Mouse (Mus musculus) adrenal gland, adult (tissue): ENCODE data around the gene Man2a2.

Source experiments
- DNase-seq, 2 experiments: peaks; one replicate each; pipeline ENCODE4 v3.0.0; 2022 to 2023; ENCODE audit warnings: low spot score in 1 of 2; ENCODE audit not compliant: inconsistent age in 2 of 2

Man2a2 gene

DNA sequence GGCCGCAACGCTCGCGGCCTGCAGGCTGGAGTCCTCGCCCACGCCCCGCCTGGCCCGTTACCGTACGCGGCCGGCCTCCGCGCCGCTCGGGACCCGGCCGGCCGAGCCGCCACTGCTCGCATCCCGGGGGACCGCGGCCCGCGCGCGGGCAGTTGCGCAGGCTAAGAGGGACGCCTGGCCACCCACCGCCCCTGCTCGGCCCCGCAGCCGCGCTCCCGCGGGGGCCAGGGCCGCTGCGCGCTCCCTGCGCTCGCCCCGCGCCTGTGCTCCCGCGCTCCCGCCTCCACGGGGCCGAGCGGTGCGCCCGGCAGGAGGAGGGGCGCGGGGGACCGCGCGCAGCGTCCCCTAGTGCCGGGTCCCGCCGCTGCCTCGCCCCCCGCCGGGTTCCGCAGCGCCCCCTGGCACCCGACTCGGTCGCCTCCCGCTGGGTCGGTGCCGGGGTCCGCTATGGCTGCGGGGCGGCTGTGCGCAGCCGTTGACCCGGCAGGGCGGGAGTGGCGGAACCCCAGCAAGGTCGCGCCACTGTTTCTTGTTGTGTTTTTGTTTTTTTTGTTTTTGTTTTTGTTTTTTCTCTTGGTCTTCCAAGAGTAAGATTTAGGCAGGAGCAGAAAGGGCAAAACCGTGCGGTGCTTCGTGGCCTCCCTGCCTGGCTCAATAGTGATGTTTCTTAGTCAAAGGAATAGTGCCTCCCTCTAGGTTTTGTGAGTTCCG lies at the start of gene Man2a2:
Gene Man2a2 (minus strand): TSS at position 335 of the 711 bp plus-strand sequence.
- DNase-seq = peak; percentile 87 to 93

DNA sequence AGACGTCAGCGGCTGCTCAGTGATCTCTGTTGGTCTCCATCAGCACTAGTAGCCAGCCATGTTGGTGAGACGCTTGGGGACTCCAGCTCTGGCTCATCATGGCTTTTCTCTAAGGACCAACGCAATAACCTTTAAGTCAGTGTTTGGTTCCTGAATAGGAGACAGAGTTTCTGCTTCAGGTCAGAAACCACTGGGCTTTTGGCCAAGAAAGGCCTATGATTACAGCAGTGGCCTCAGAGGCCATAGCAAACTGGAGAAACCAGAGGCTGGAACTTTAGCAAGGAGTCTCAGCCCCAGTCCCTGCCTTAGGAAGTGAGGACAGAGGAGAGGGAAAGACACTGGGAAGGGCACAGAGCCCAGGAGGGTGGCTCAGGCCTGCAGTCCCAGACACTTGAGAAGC lies 49.4 kb upstream of the Man2a2 start:
- peak in 1 of 2 experiments; percentile 79 for DNase-seq

DNA sequence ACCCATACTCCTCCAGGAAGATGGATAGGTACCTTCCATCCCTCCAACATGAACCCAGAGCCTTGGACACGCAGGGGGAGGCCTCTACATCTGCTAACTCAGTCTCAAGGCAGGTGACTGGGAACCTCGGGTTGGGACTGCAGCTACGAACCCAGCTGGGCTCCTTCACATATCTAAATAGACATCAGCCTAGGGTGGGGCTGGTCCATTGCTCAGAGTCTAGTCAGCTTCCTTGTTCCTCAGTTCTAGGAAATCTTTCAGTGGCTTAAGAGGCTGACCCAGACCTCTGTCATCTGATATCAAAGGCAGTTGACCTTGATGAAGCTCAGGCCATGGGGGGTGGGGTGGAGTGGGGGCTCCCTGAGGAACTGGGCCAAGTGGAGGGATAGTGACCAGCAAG lies 48.1 kb upstream of the Man2a2 start:
- DNase-seq = peak in 1 of 2 experiments; percentile 63

GRCm38 (mm10) chr7:80418036-80418435 lies 46.9 kb upstream of the Man2a2 start:
- no peak for DNase-seq

- peak in 1 of 2 experiments; percentile 46 for DNase-seq
Measured at GRCm38 (mm10) chr7:80417601-80418000, 46.4 kb upstream of the Man2a2 start.

- DNase-seq = no peak
Measured at GRCm38 (mm10) chr7:80416969-80417368, 45.8 kb upstream of the Man2a2 start.

DNA sequence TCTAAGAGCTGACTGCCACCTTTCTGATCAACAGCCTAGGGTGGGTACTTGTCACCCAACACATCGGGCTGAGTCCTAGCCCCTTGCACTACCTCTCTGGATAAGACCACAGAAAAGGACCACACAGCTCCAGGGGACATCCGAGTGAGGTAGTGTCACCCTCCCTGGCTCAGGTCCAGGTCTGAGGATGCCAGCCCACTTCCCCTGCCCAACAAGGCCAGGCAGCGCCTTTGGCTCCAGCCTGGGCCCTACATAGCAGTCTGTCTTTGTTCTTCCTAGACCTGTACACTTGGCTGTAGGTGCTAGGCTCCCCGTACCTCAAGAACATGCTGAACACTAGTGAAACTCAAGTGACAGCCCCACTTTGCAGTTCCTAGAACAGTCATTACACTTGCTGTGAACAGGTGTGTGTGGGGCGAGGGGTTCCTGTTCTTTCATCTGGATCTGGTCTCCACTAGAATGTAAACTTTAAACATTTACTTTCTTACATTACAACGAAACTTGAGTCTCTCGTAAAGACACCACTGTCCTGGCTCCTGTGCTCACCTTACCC lies 43.2 kb upstream of the Man2a2 start:
- DNase-seq = no peak

- DNase-seq = no peak
Measured at GRCm38 (mm10) chr7:80413512-80414302, 42.5 kb upstream of the Man2a2 start.

DNA sequence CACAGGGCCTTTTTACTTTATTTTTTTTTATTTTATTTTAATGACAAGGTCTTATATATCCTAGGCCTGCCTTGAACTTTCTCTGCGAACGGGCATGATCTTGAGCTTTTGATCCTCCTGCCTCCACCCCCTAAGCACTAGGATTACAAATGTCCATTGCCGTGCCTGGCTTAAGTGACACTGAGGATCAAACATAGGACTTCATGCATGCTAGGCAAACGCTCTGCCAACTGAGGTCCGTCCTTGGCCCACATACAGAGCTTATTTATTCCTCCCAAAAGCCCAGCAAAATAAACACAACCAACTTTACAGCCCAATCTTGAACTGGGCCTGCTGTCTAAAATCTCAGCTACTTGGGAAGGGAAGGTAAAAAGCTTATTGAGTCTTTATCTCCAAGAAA lies 41.6 kb upstream of the Man2a2 start:
- peak in 1 of 2 experiments; percentile 78 for DNase-seq

- DNase-seq = no peak
Measured at GRCm38 (mm10) chr7:80412279-80412678, 41.1 kb upstream of the Man2a2 start.

DNA sequence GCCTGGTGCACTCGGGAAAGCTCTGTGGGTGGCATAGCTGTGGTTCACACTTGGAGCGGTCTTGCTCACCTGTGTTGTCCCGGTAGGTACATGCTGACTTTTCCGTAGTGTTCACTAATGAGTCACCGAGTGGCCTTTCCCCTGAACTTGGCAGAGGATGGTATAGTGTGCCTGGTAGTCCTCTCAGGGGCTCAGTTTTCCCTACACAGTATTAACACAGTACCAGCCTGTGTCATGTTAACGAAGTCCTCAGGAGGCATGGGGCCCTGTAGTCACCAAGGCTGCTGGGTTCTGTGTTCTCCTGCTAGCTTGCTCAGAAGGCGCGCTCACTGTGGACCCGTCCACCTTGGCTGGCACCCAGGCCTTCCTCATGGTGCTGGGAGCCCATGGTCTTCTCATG lies 39.2 kb upstream of the Man2a2 start:
- DNase-seq = peak in 1 of 2 experiments; percentile 56

GRCm38 (mm10) chr7:80407712-80408111 lies 36.5 kb upstream of the Man2a2 start:
- DNase-seq = no peak

GRCm38 (mm10) chr7:80406186-80406585 lies 35.0 kb upstream of the Man2a2 start:
- DNase-seq = no peak

DNA sequence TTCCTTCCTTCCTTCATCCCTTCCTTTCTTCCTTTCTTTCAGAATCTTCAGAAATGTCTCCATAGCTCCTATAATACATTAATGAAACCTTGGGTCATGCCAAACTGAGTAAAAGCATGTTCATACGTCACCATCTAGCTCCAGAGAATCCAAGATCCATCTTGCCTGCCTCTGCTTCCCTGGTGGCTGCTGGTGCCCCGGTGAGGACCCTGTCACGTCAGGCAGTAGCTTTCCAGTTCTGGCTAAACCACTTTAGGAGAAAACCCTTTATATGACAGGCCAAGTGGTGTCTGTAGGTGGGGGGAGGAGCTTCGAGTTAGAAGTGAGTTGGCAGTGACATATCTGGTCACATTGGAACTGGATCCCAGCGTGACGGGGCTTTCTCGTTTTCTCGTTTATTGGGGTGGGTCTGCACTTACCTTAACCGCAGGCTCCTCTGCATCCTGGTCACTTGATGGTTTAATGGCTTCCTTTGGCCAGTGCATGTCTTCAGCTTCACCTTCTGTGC lies 34.1 kb upstream of the Man2a2 start, which contains the start of gene Furin:
Gene Furin (minus strand): TSS at position 249 of the 508 bp plus-strand sequence.
- DNase-seq = no peak

DNA sequence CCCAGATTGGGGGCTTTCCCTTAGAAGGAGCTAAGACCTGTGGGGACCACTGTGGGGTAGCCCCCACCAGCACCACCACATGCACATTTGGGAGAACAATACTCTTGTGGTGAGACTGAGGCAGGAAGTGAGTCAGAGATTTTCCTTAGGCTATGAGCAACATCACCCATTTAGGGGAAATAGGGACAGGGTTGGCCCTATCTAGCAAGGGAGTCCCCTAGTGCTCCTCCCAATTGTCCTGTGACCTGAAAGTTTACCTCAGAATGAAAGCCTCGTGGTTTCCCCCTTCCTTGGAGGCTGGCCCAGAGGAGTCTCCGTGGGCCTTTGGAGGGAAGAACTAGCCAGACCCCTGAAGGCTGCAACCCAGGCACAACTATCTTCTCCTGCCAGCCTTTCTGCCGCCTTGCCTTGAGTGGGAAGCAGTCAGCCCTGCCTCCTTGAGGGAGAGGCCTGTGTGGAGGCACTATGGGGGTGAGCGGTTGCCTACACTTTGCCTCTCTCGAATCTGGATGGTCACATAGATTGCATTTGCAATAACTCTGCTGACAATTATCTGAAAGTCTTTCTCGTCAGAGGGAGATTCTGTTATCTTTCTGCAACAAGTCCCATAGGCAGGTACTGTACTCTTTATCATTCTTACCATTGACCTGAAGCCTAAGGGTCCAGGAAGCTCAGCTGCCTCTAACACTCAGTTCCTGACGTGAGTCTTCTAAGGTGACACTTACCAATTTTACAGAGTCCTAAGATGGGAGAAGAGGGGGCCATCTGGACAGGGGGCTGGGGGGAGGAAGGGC lies 33.1 kb upstream of the Man2a2 start:
- DNase-seq = peak in 1 of 2 experiments; percentile 67

DNA sequence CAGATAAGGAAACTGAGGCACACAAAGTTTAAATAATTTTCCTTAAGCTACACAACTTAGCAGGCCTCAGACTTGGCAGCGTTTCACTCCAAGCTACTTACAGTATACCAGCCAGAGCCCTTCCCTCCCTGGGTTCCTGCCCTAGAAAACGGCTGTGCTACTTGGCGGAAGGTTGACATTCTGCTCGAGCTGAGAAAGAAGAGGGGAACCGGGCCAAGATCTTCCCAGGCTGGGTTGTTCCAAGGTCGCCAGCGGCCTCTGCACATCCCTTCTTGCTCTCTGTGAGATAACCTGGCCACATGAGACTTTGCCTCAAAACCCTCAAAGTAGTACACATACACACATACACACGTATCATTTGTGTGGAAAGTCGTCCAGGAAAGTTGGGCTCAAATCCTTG lies 32.4 kb upstream of the Man2a2 start:
- DNase-seq = peak; percentile 86 to 94

- DNase-seq = peak; percentile 82 to 88
Measured at GRCm38 (mm10) chr7:80402651-80403321, 31.6 kb upstream of the Man2a2 start.

GRCm38 (mm10) chr7:80401860-80402641 lies 30.9 kb upstream of the Man2a2 start:
- peak; percentile 70 to 86 for DNase-seq

DNA sequence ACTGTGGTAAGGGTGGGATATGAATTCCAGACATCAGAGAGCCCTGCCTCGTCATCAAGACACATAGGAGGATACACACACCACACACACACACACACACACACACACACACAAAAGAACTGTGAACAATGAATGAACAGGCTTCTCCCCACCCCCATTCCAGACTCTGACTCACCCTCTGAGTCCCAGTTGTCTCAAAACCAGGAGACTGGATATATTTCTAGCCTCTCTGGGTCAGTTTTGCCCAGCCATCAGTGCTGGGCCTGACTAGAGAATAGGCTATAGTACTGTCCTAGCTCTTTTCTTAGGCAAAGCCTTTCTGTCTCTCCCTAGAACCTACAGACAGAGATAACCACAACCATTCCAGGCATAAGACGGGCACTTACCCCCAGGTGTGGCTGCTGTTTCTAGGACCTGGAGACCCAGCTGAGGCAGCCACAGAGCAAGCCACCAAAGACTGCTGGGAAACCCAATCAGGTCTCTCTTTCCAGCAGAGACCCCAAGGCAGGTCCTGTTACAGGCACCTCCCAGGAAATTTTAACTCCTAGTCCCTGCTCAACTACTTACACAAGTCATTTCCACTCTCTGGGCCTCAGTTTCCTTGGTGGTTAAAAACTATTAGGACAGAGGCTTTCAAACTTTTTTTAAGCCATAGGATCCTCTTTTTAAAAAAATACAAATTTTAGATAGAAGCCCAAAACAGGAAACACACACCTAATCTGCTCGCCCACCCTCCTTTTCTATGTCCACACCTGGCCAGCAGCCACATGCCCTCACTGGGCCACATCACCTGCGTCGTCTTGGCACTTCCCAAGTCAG lies 30.1 kb upstream of the Man2a2 start:
- DNase-seq = peak; percentile 63 to 87
